Mouse (Mus musculus) heart, embryonic 11.5 days (tissue): ENCODE results near the gene Adamtsl4. TPM values are rescaled to one million over a fixed set of nuclear protein-coding genes. Genes with fewer than 3 reads are reported as not detected.

ENCODE experiments used
- ATAC-seq: fragments of 200-750 bp; cut with Nextera tagmentation; replicated peaks from 2 replicates; pipeline ENCODE4 v1.8.0; 2017; ENCODE audit warnings: moderate library complexity; ENCODE audit not compliant: insufficient number of reproducible peaks, low FRiP score, low TSS enrichment
- H3K27ac ChIP-seq: fragments of 300-500 bp; sonication (generic); 2 replicates; pipeline ENCODE4 v1.5.1; 2014; ENCODE audit warnings: mild to moderate bottlenecking, low read depth, low read length
- H3K27me3 ChIP-seq: fragments of 300-500 bp; sonication (generic); 2 replicates; pipeline ENCODE4 v1.6.1; 2014; ENCODE audit warnings: mild to moderate bottlenecking, low read length, mixed read lengths; ENCODE audit not compliant: control insufficient read depth, insufficient read depth
- H3K36me3 ChIP-seq: fragments of 300-500 bp; sonication (generic); 2 replicates; pipeline ENCODE4 v1.6.1; 2014; ENCODE audit warnings: mild to moderate bottlenecking, low read length, moderate library complexity, mixed read lengths; ENCODE audit not compliant: control insufficient read depth, insufficient read depth
- H3K4me1 ChIP-seq: fragments of 300-500 bp; sonication (generic); 2 replicates; pipeline ENCODE4 v1.6.1; 2014; ENCODE audit warnings: low read length; ENCODE audit not compliant: control insufficient read depth, insufficient read depth
- H3K4me2 ChIP-seq: fragments of 300-500 bp; sonication (generic); 2 replicates; pipeline ENCODE4 v1.6.1; 2014; ENCODE audit warnings: mild to moderate bottlenecking, moderate library complexity
- H3K4me3 ChIP-seq: fragments of 300-500 bp; sonication (generic); 2 replicates; pipeline ENCODE4 v1.5.1; 2014; ENCODE audit warnings: low read depth, low read length
- H3K9ac ChIP-seq: fragments of 300-500 bp; sonication (generic); 2 replicates; pipeline ENCODE4 v1.6.1; 2014; ENCODE audit warnings: mild to moderate bottlenecking, low read depth, low read length, moderate library complexity
- H3K9me3 ChIP-seq: fragments of 300-500 bp; sonication (generic); replicated peaks from 2 replicates; pipeline ENCODE4 v1.6.1; 2016; ENCODE audit warnings: low read length; ENCODE audit not compliant: control insufficient read depth
- whole genome bisulfite sequencing: fragments of 180-500 bp; shearing (Covaris S2); extraction: QIAGEN DNeasy Blood & Tissue Kit; methylation state at CpG from one replicate; pipeline ENCODE4 v1.1.7; 2014; ENCODE audit not compliant: insufficient replicate concordance; 5-methylcytosine and 5-hydroxymethylcytosine counted together
- polyA plus RNA-seq: library from polyadenylated mRNA; unstranded; fragments of >200 nt; fragmentation: Nextera tagmentation; extraction: Ambion mirVana; gene quantifications from 2 replicates; pipeline ENCODE4 v1.2.1, GENCODE M21; 2014

Gene Adamtsl4
- polyA plus RNA-seq, 1 experiment from 2014 or later: 3.5 TPM

DNA sequence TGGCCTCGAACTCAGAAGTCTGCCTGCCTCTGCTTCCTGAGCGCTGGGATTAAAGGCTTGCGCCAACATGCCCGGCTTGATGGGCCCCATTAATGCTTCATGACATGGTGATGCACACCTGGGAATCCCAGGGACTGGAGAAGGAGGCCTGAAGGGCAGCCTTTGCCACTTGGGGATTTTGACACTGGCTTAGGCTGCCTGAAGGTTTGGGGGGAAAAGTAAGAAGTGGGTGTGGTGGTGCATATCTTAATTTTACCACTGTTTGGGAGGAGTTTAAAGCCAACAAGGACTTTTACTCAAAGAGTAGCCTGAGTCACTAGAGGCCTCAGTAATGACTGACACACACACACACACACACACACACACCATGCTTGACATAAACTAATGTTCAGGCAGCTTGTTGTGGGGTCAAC, 22.8 kb downstream of the Adamtsl4 start:
- H3K27me3 ChIP-seq: no peaks in the 10 kb centered on the region
- ATAC-seq: no peak
- H3K9ac ChIP-seq: no peak overlapping the region
- H3K4me1 ChIP-seq: peaks cover 69% of the 10 kb centered on the region
- H3K27ac ChIP-seq: peak overlapping the region; percentile 78
- H3K4me2 ChIP-seq: no peak overlapping the region; the same call in 1 of the 2 replicates
- H3K36me3 ChIP-seq: peaks cover 27% of the 10 kb centered on the region
- WGBS: 84% methylated on average over 4 of the region's 4 CpGs
- no peaks in the 10 kb centered on the region for H3K9me3 ChIP-seq
- no peak overlapping the region for H3K4me3 ChIP-seq

DNA sequence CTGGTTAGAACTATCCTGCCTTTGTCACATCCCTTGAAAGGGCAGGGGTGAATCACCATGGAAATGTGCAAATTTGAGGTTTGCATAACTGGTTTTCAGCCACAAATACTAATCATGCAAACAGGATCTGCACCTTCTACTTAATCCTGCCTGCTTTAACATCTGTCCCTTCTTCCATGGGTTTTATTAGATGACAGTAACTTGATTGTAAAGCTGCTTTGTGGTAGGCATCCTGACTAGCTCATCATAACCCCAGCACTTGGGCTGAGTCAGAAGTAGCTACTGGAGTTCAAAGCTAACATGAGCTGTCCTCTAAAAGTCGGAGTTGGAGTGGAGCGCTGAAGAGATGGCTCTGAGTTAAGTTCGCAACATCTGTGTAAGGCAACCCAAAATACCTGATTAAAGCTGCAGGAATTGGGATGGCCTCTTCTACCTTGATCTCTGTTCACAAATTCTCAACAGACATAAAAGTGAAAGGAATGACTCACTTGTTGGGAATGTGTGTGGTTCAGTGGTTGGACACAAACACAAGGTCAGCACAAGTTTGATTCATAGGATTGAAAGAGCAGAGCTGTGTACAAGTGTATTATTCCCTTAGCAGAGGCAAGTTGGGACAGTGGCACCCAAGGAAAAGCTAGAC, 23.6 kb downstream of the Adamtsl4 start:
- peaks cover 69% of the 10 kb centered on the region for H3K4me1 ChIP-seq
- peak overlapping the region; percentile 6; the same call in 1 of the 2 replicates for H3K4me2 ChIP-seq
- WGBS: 89% methylated on average over 3 of the region's 3 CpGs
- no peak overlapping the region; the same call in 1 of the 2 replicates for H3K9ac ChIP-seq
- H3K27me3 ChIP-seq: no peaks in the 10 kb centered on the region
- H3K36me3 ChIP-seq: peaks cover 22% of the 10 kb centered on the region
- 0 out of 2 replicates have a peak overlapping the region, but pooled peaks have one; percentile 23 for H3K27ac ChIP-seq
- ATAC-seq: no peak
- H3K4me3 ChIP-seq: no peak overlapping the region
- no peaks in the 10 kb centered on the region for H3K9me3 ChIP-seq

- H3K9me3 ChIP-seq: no peaks in the 10 kb centered on the region
- 82% methylated on average over 2 of the region's 2 CpGs for WGBS
- no peak for ATAC-seq
- H3K9ac ChIP-seq: no peak overlapping the region; the same call in 1 of the 2 replicates
- H3K27ac ChIP-seq: peak overlapping the region; percentile 23
- no peak overlapping the region for H3K4me3 ChIP-seq
- peaks cover 65% of the 10 kb centered on the region for H3K4me1 ChIP-seq
- peaks cover 22% of the 10 kb centered on the region; the same call in 1 of the 2 replicates for H3K36me3 ChIP-seq
- H3K4me2 ChIP-seq: peak overlapping the region; percentile 95
- H3K27me3 ChIP-seq: no peaks in the 10 kb centered on the region
These were observed 24.2 kb downstream of the Adamtsl4 start for GRCm38 (mm10) chr3:95663486-95663885.

DNA sequence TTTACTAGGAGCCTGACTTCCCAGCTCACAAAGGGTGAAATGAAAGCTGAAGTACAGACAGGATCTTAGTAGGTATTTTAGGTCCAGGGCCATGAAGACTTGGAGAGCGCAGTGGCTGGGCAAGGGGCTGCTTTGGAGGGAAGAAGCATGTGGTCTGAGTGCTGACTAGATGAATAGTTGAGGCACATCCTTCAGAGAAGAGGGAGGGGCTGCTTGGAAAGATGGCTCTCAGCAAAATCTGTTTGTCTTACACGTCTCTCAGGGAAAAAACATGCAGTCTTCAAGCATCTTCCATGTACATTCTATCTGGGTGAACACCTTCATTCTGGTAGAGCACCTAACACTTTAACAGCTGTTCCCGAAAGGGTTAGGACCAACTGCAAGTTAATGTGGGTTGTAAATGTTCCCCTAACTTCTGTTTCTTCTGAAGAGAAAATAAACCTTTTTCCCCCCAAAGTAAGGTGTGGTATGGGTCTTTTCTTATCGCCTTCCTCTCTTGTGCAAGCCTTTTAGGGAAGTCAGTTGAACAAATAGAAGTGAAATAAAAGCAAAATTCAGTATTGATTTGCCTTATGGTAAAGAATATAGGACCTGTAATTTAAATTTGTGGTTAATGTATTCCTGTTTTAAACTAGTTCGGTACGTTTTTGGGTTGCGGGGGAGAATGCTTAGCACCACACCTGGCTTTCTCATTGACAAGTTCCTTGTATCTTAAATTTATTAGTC, 24.8 kb downstream of the Adamtsl4 start:
- peaks cover 59% of the 10 kb centered on the region for H3K4me1 ChIP-seq
- no peak for ATAC-seq
- H3K4me3 ChIP-seq: peak overlapping the region; percentile 76
- H3K9me3 ChIP-seq: no peaks in the 10 kb centered on the region
- H3K4me2 ChIP-seq: peak overlapping the region; percentile 95
- WGBS: 73% methylated on average over 7 of the region's 7 CpGs
- H3K36me3 ChIP-seq: peaks cover 22% of the 10 kb centered on the region; the same call in 1 of the 2 replicates
- no peaks in the 10 kb centered on the region for H3K27me3 ChIP-seq
- peak overlapping the region; percentile 59 for H3K9ac ChIP-seq
- peak overlapping the region; percentile 73 for H3K27ac ChIP-seq

DNA sequence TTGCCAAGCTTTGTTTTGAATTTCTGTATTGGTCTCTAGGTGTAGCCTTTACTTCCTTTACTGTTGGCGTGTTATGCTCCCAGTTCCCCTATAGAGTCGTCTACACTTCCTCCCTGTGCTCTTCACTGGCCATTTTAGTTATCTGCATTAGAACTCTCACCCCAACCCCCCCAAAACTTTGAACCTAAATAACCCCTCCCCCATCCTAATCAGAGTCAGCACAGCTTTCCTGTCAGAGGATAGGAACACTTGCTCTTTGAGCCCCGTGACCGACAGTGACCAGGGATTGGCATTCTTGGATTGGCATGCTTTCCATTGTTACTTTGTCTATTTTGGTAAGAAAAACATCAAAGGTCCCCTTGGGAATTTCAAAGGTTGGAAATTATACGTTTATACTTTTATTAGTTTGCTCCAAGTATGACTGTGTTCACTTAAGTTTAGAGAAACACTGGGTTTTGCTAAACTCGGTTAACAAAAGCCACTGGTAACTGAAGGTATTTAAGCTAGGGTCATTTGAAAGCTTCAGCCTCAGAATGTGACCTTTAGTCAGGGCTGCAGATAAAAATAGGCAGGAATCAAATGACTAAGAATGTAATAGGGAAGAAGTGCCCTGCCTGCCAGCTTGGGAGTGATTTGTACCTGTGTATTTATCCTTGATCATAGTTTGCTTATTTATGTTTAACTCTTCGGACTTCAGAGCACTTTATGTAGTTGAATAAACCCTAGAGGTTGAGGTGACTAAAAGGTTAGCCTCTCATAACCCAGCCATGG, 25.6 kb downstream of the Adamtsl4 start:
- H3K36me3 ChIP-seq: peaks cover 22% of the 10 kb centered on the region; the same call in 1 of the 2 replicates
- peak overlapping the region; percentile 76 for H3K4me3 ChIP-seq
- no peak for ATAC-seq
- H3K4me1 ChIP-seq: peaks cover 52% of the 10 kb centered on the region
- WGBS: 19% methylated on average over 7 of the region's 7 CpGs
- H3K9me3 ChIP-seq: no peaks in the 10 kb centered on the region
- no peaks in the 10 kb centered on the region for H3K27me3 ChIP-seq
- peak overlapping the region; percentile 95 for H3K4me2 ChIP-seq
- H3K9ac ChIP-seq: peak overlapping the region; percentile 59
- H3K27ac ChIP-seq: peak overlapping the region; percentile 73

DNA sequence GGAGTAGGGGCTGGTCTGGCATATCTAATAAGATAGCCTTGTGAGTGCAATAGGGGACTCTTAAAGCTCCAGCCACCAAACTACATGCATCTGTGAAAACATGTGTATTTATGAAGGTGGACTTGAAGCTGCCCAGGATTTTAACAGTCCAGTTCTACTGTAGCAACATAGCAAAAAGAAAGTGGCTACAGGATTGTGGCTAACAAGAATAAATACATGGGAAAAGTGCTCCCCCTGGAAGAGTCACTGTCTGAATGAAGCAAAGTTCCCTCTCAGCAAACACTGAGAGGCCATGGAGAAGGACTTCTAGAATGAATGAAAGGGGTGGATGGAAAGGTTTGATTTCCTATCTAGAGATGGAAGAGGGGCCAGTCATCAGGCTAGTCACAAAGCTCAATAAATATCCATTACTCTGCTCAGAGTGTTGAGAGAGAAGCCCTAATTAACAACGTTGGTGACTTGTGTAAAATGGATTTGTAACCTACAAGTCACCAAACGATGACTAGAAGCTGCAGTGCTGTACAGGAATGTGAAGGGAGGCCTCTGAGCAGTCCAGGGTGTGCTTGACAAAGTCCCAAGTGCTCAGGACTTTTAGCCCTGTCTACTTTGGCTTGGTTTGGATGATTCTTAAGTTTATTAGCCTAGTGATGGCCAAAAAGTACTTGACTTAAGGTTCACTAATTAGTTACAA, 26.8 kb downstream of the Adamtsl4 start:
- Histone ChIP-seq H3K27ac (peak overlapping the region; percentile 97), H3K4me2 (peak overlapping the region; percentile 95), H3K4me3 (peak overlapping the region; percentile 76), H3K9ac (peak overlapping the region; percentile 99), H3K4me1 (peaks cover 40% of the 10 kb centered on the region), H3K27me3 (no peaks in the 10 kb centered on the region), H3K36me3 (peaks cover 22% of the 10 kb centered on the region; the same call in 1 of the 2 replicates), H3K9me3 (no peaks in the 10 kb centered on the region)
- WGBS: 17% methylated on average over 2 of the region's 2 CpGs
- ATAC-seq: no peak

DNA sequence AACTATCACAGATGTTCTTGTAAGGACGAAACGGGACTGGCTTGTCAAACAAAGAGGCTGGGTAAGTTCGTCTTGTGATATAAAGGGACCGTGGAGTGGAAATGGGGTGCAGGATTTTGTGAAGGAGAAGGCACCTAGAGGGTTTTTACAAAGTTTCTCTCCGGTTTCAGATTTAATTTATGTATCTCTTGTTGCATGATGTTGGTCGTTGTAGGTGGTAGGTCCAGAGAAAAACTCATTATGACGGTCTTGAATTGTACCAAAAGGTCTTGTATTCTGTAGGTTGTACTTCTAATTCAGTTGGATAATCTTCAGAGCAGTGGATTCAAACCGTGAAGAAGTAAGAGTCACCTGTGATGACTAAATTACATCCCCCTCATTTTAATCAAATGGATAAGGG, 27.8 kb downstream of the Adamtsl4 start:
- H3K27me3 ChIP-seq: no peaks in the 10 kb centered on the region
- WGBS: 2% methylated on average over 8 of the region's 8 CpGs
- H3K4me3 ChIP-seq: peak overlapping the region; percentile 76
- H3K9me3 ChIP-seq: no peaks in the 10 kb centered on the region
- H3K4me2 ChIP-seq: peak overlapping the region; percentile 95
- H3K9ac ChIP-seq: peak overlapping the region; percentile 99
- peak overlapping the region; percentile 97 for H3K27ac ChIP-seq
- peaks cover 21% of the 10 kb centered on the region; the same call in 1 of the 2 replicates for H3K36me3 ChIP-seq
- peaks cover 32% of the 10 kb centered on the region for H3K4me1 ChIP-seq
- ATAC-seq: no peak
